Mouse (Mus musculus) right cerebral cortex, postnatal 10 days (tissue): ENCODE measurements around the gene Gm43064.
"Not testable (repeated sequence)": the region's sequence is repeated elsewhere in the genome, so short reads cannot be mapped to it uniquely, and the experiment has no call there.

ENCODE experiments used
- DNase-seq, 2 experiments: peaks; one replicate each; pipeline ENCODE4 v3.0.0; 2021; ENCODE audit warnings: low spot score in 2 of 2

Gene Gm43064

GRCm38 (mm10) chr3:103808891-103809798, at the start of gene Gm43064, which contains the start of the genes Dclre1b and Ap4b1:
Gene Gm43064, plus strand, starts transcription at chr3:103809573.
Gene Dclre1b, minus strand, starts transcription at chr3:103809444.
Gene Ap4b1, plus strand, starts transcription at chr3:103809520.
- DNase-seq: peak; percentile 94 to 95

- no peak for DNase-seq
These were observed 42.6 kb upstream of the Gm43064 start for GRCm38 (mm10) chr3:103766789-103767188.

- DNase-seq: peak in 1 of 2 experiments; percentile 33
These were observed 37.7 kb upstream of the Gm43064 start for GRCm38 (mm10) chr3:103771531-103772130.

- no peak for DNase-seq
These were observed 36.5 kb upstream of the Gm43064 start for GRCm38 (mm10) chr3:103772846-103773245.

GRCm38 (mm10) chr3:103773508-103773907, 35.9 kb upstream of the Gm43064 start:
- DNase-seq: no peak

- no peak for DNase-seq
These were observed 35.4 kb upstream of the Gm43064 start for GRCm38 (mm10) chr3:103774009-103774408.

GRCm38 (mm10) chr3:103777940-103778339, 31.4 kb upstream of the Gm43064 start:
- no peak for DNase-seq

- DNase-seq: no peak
These were observed 30.7 kb upstream of the Gm43064 start for GRCm38 (mm10) chr3:103778660-103779059.

GRCm38 (mm10) chr3:103779183-103779582, 30.2 kb upstream of the Gm43064 start:
- DNase-seq: no peak

GRCm38 (mm10) chr3:103780271-103780670, 29.1 kb upstream of the Gm43064 start:
- no peak for DNase-seq

GRCm38 (mm10) chr3:103780777-103781176, 28.6 kb upstream of the Gm43064 start:
- DNase-seq: no peak

- DNase-seq: no peak
These were observed 26.3 kb upstream of the Gm43064 start for GRCm38 (mm10) chr3:103782844-103783609.

- no peak for DNase-seq
These were observed 22.1 kb upstream of the Gm43064 start for GRCm38 (mm10) chr3:103787225-103787624.

GRCm38 (mm10) chr3:103789096-103789495, 20.3 kb upstream of the Gm43064 start:
- DNase-seq: no peak

- peak in 1 of 2 experiments; percentile 32 for DNase-seq
These were observed 19.5 kb upstream of the Gm43064 start for GRCm38 (mm10) chr3:103789891-103790345.

GRCm38 (mm10) chr3:103790346-103791145, 18.8 kb upstream of the Gm43064 start:
- peak; percentile 46 to 59 for DNase-seq

- DNase-seq: peak; percentile 96 to 97
These were observed 17.9 kb upstream of the Gm43064 start, which contains the start of gene Hipk1 for GRCm38 (mm10) chr3:103791230-103792110. Gene Hipk1, minus strand, starts transcription at chr3:103791563.

- not testable (repeated sequence) for DNase-seq
These were observed 17.3 kb upstream of the Gm43064 start for GRCm38 (mm10) chr3:103792111-103792406.

- no peak for DNase-seq
These were observed 16.8 kb upstream of the Gm43064 start for GRCm38 (mm10) chr3:103792566-103792965.

GRCm38 (mm10) chr3:103796389-103796788, 13.0 kb upstream of the Gm43064 start:
- DNase-seq: no peak
